52 mouse cellular contexts compared by ENCODE assay signal in the genomic region with DNA sequence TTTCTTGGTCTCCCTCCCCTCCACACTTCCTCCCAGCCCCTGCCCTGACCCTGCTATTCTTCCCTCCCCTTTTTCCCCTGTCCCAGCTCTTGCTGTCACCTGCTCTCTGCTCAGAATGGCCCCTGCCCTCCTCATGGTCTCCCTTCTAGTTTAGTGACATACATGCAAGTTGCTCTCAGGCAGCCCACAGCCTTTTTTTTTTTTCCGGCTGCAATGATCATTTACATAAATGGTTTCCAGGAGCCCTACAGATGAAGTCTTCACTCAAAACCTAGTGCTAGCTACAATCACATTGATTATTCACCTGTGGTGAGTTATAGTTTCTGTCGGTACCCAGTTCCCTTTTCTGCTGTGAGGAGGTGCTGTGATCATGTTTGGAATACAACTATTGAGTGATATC. TPM values are rescaled to one million over a fixed set of nuclear protein-coding genes. Genes with fewer than 3 reads are reported as not detected.
"Had no signal": no experiment of that assay in that cellular context is flagged by ENCODE, and none has a peak within 500 bp of the region (broad histone marks: within the 10 kb centered on the region; RNA-seq: fewer than 3 reads in every experiment).

No protein-coding gene starts in this region.

- H3K4me2 ChIP-seq: heart, embryonic 11.5 days; heart, embryonic 12.5 days; heart, embryonic 13.5 days; heart, embryonic 15.5 days; hindbrain, embryonic 12.5 days; hindbrain, embryonic 13.5 days; hindbrain, embryonic 14.5 days; hindbrain, embryonic 15.5 days; intestine, embryonic 15.5 days; kidney, embryonic 15.5 days had no signal

- DNase-seq: heart, postnatal 10 days; heart, postnatal 14 days; heart, postnatal 36 days; heart, postnatal 4 days; kidney, adult 18-20 months; kidney, adult 2 months; kidney, adult 8-10 months; kidney, adult 9 months; kidney, postnatal 10 days; kidney, postnatal 14 days; kidney, postnatal 25 days; kidney, postnatal 36 days; kidney, postnatal 4 days; layer of hippocampus, adult 9-11 months; layer of hippocampus, postnatal 36 days had no signal

- H3K9me3 ChIP-seq: heart, embryonic 10.5 days; heart, embryonic 12.5 days; heart, embryonic 13.5 days; heart, embryonic 15.5 days; hindbrain, embryonic 10.5 days; hindbrain, embryonic 12.5 days; hindbrain, embryonic 13.5 days; hindbrain, embryonic 15.5 days; intestine, embryonic 15.5 days; kidney, embryonic 15.5 days had no signal

- H3K27ac ChIP-seq: heart, embryonic 10.5 days; heart, embryonic 13.5 days; heart, embryonic 15.5 days; hindbrain, embryonic 10.5 days; hindbrain, embryonic 12.5 days; hindbrain, embryonic 13.5 days; hindbrain, embryonic 14.5 days; hindbrain, embryonic 15.5 days; hindbrain, postnatal 0 days; intestine, embryonic 15.5 days; kidney, embryonic 15.5 days; kidney, postnatal 0 days; layer of hippocampus, adult 2 months; left cerebral cortex, adult 2 months had no signal

- H3K4me3 ChIP-seq: heart, embryonic 10.5 days; heart, embryonic 12.5 days; heart, embryonic 13.5 days; heart, embryonic 15.5 days; hindbrain, embryonic 10.5 days; hindbrain, embryonic 12.5 days; hindbrain, embryonic 13.5 days; hindbrain, embryonic 15.5 days; intestine, embryonic 15.5 days; kidney, embryonic 15.5 days; layer of hippocampus, adult 2 months; left cerebral cortex, adult 2 months had no signal

- H3K4me1 ChIP-seq: heart, embryonic 10.5 days; heart, embryonic 12.5 days; heart, embryonic 13.5 days; heart, embryonic 15.5 days; hindbrain, embryonic 10.5 days; hindbrain, embryonic 12.5 days; hindbrain, embryonic 13.5 days; hindbrain, embryonic 15.5 days; intestine, embryonic 15.5 days; kidney, embryonic 15.5 days had no signal

- H3K27me3 ChIP-seq: heart, embryonic 12.5 days; heart, embryonic 13.5 days; heart, embryonic 15.5 days; hindbrain, embryonic 12.5 days; hindbrain, embryonic 13.5 days; hindbrain, embryonic 15.5 days; intestine, embryonic 15.5 days; kidney, embryonic 15.5 days had no signal

- H3K9ac ChIP-seq: heart, embryonic 12.5 days; heart, embryonic 13.5 days; heart, embryonic 15.5 days; hindbrain, embryonic 12.5 days; hindbrain, embryonic 13.5 days; hindbrain, embryonic 14.5 days; hindbrain, embryonic 15.5 days; intestine, embryonic 15.5 days; kidney, embryonic 15.5 days had no signal

- H3K36me3 ChIP-seq: heart, embryonic 10.5 days; heart, embryonic 12.5 days; heart, embryonic 13.5 days; heart, embryonic 15.5 days; hindbrain, embryonic 10.5 days; hindbrain, embryonic 12.5 days; hindbrain, embryonic 13.5 days; hindbrain, embryonic 15.5 days; intestine, embryonic 15.5 days; kidney, embryonic 15.5 days had no signal

RNA-seq across cellular contexts. Expression of a gene that starts 8.7 kb away (rescaled TPM):
- total RNA-seq: heart, postnatal 10 days; heart, postnatal 14 days; heart, postnatal 25 days; heart, postnatal 36 days; heart, postnatal 4 days; hematopoietic stem cell, adult 5-6 weeks had no signal
- polyA plus RNA-seq: heart, postnatal 0 days had no signal

RNA-seq across cellular contexts. Expression of a gene that starts 32.7 kb away (rescaled TPM):
- total RNA-seq: heart, postnatal 10 days; heart, postnatal 14 days; heart, postnatal 25 days; heart, postnatal 36 days; heart, postnatal 4 days; hematopoietic stem cell, adult 5-6 weeks; hindbrain, postnatal 0 days; layer of hippocampus, adult 18-20 months; layer of hippocampus, adult 2 months; layer of hippocampus, adult 8-10 months; layer of hippocampus, postnatal 10 days; layer of hippocampus, postnatal 14 days; layer of hippocampus, postnatal 25 days; layer of hippocampus, postnatal 36 days; left cerebral cortex, adult 18-20 months; left cerebral cortex, adult 2 months; left cerebral cortex, adult 8-10 months had no signal
- polyA plus RNA-seq: heart, embryonic 10.5 days; heart, embryonic 11.5 days; heart, embryonic 12.5 days; heart, embryonic 13.5 days; heart, embryonic 14.5 days; heart, embryonic 15.5 days; heart, embryonic 16.5 days; heart, postnatal 0 days; hindbrain, embryonic 10.5 days; hindbrain, embryonic 11.5 days; hindbrain, embryonic 12.5 days; hindbrain, embryonic 13.5 days; hindbrain, embryonic 14.5 days; hindbrain, embryonic 15.5 days; hindbrain, embryonic 16.5 days; hindbrain, postnatal 0 days; inflammation-experienced regulatory T-cells, adult 6 months; intestine, embryonic 14.5 days; intestine, embryonic 15.5 days; intestine, embryonic 16.5 days; intestine, postnatal 0 days; kidney, adult 2 months; kidney, embryonic 14.5 days; kidney, embryonic 15.5 days; kidney, embryonic 16.5 days; kidney, postnatal 0 days; large intestine, adult 2 months had no signal
